Mouse (Mus musculus): ENCODE results near the gene Rexo5.
A peak's percentile ranks its signal among the peaks of the same experiment; 100 is the strongest.

Rexo5 gene

GRCm38 (mm10) chr7:119892198-119892597 lies 98.4 kb downstream of the Rexo5 start:
- DNase-seq (ENCODE audit: low spot score in 2 of 2) = no peak

DNA sequence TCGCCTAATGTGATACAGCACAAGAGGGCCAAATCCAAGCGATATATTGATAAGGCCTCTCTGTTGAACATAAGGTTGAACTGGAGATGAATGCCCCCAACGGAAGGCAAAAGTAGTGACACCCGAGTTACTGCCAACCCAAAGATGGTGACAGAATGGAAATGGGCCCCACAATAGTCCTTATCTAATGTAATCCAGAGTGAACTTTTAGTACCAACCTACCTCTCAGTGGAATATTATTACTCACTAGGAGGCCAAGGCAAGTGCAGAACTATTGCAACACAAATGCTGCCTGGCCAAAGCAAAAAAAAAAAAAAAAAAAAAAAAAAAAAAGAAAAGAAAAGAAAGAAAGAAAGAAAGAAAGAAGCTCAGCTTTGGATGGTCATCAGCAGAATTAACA lies 98.9 kb downstream of the Rexo5 start:
- no peak for DNase-seq (ENCODE audit: low spot score in 2 of 2)

- DNase-seq (ENCODE audit: low spot score in 2 of 2) = peak in 1 of 2 experiments; percentile 1
Observed at GRCm38 (mm10) chr7:119894818-119895544, 101.2 kb downstream of the Rexo5 start.

DNA sequence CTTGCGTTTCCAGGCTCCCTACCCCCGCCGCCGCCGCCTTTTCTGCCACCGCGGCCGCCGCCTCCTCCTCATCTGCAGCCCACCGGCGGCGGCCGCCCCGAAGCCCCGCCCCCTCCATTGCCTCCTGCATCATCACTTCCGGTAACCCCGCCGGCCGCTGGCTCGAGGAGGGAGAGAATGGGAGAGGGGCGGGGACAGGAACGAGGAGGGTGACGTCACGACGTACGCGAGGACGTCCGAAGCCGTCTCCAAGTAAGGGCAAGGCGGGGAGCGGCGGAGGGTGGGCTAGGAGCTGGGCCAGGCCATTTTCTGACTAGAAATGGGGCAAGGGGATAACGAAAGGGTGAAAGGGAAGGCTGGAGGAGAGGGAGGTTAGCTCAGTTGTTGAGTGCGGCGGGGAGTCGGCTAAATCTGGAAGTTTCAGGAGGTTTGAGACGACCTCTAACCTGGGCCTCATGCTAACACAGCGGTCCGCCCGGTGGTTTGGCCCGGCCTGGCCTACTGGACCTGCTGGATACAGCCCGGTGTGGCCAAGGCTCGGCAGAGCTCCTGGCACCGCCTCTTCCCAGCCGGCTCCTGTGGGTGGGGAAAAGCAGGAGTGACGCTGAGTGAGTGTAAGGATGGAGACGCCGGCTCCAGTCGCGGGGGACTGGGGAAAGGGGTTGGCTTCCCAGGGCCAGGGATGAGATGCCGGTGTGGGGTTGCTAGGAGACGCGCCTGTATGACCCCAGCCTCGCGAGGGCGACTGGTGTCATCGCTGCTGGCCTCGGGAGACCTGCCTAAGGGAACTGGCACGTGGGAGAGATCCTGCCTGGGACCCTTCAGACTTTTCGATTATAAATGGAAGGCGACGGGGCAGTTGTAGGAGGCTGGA lies 102.1 kb downstream of the Rexo5 start, which contains the start of the genes Lyrm1 and Dcun1d3:
Gene Lyrm1, plus strand, starts transcription at position 223 of the 874 bp plus-strand sequence.
Gene Dcun1d3, minus strand, starts transcription at position 660 of the 874 bp plus-strand sequence.
- peak; percentile 96 to 97 for DNase-seq (ENCODE audit: low spot score in 2 of 2)

DNA sequence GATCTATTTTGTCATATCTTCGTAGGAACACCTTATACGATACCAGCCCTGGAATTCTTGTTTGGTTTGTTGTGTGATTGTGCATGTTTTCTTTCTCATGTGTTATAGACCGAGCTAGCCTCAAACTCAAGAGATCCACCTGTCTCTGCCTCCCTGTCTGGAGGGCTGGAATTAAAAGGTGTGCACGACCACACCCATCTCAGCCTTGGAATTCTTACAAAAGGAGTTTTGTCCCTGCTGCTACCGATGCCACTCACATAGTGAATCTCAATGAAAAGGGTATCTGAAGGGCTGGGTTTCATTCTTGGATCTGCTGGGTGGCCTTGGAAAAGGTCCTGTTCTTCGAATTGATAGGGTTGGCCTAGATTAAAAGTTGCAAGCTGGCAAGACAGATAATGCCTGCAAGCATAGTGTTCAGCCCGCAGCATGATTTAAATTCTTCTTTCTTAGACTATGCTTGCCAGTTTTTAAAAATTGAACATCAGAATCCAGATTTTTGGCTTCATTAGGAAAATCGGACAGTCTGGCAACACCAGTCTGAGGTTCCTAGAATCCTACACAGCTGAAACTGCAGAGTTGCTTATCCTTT lies 103.8 kb downstream of the Rexo5 start:
- no peak for DNase-seq (ENCODE audit: low spot score in 2 of 2)

- no peak for DNase-seq (ENCODE audit: low spot score in 2 of 2)
Observed at GRCm38 (mm10) chr7:119898247-119898856, 104.5 kb downstream of the Rexo5 start.

Measured in right cerebral cortex, postnatal 36 days (tissue).